Mouse (Mus musculus): ENCODE measurements around the gene Zfp367. TPM values are rescaled to one million over a fixed set of nuclear protein-coding genes. Genes with fewer than 3 reads are reported as not detected.

Zfp367 gene
- total RNA-seq (2014; fragmentation: Nextera tagmentation), result 23.9 and 35.8 TPM in 2 replicates
- 45.3 and 50.9 TPM in 2 replicates for total RNA-seq (2017)

GRCm38 (mm10) chr13:64153083-64153682, at the start of gene Zfp367:
Gene Zfp367, minus strand, starts transcription at chr13:64153202.
- ATAC-seq (replicated peaks; ENCODE audit: poor library complexity, severe bottlenecking), result peak; percentile 80

- ATAC-seq (replicated peaks; ENCODE audit: poor library complexity, severe bottlenecking), result no peak
Measured at GRCm38 (mm10) chr13:64200911-64201310, 47.9 kb upstream of the Zfp367 start.

- ATAC-seq (replicated peaks; ENCODE audit: poor library complexity, severe bottlenecking), result no peak
Measured at GRCm38 (mm10) chr13:64198310-64198709, 45.3 kb upstream of the Zfp367 start.

- ATAC-seq (replicated peaks; ENCODE audit: poor library complexity, severe bottlenecking), result no peak
Measured at GRCm38 (mm10) chr13:64197899-64198298, 44.9 kb upstream of the Zfp367 start.

GRCm38 (mm10) chr13:64187065-64187464, 34.1 kb upstream of the Zfp367 start:
- no peak for ATAC-seq (replicated peaks; ENCODE audit: poor library complexity, severe bottlenecking)

GRCm38 (mm10) chr13:64186516-64186915, 33.5 kb upstream of the Zfp367 start:
- ATAC-seq (replicated peaks; ENCODE audit: poor library complexity, severe bottlenecking), result no peak

GRCm38 (mm10) chr13:64185586-64185985, 32.6 kb upstream of the Zfp367 start:
- no peak for ATAC-seq (replicated peaks; ENCODE audit: poor library complexity, severe bottlenecking)

GRCm38 (mm10) chr13:64185176-64185575, 32.2 kb upstream of the Zfp367 start:
- no peak for ATAC-seq (replicated peaks; ENCODE audit: poor library complexity, severe bottlenecking)

GRCm38 (mm10) chr13:64184361-64184760, 31.4 kb upstream of the Zfp367 start:
- ATAC-seq (replicated peaks; ENCODE audit: poor library complexity, severe bottlenecking), result no peak

- no peak for ATAC-seq (replicated peaks; ENCODE audit: poor library complexity, severe bottlenecking)
Measured at GRCm38 (mm10) chr13:64183583-64183982, 30.6 kb upstream of the Zfp367 start.

GRCm38 (mm10) chr13:64182091-64182490, 29.1 kb upstream of the Zfp367 start:
- ATAC-seq (replicated peaks; ENCODE audit: poor library complexity, severe bottlenecking), result no peak

GRCm38 (mm10) chr13:64180888-64181287, 27.9 kb upstream of the Zfp367 start:
- peak; percentile 88 for ATAC-seq (replicated peaks; ENCODE audit: poor library complexity, severe bottlenecking)

- peak; percentile 62 for ATAC-seq (replicated peaks; ENCODE audit: poor library complexity, severe bottlenecking)
Measured at GRCm38 (mm10) chr13:64180300-64180699, 27.3 kb upstream of the Zfp367 start.

GRCm38 (mm10) chr13:64178746-64179652, 26.0 kb upstream of the Zfp367 start:
- no peak for ATAC-seq (replicated peaks; ENCODE audit: poor library complexity, severe bottlenecking)

GRCm38 (mm10) chr13:64178000-64178399, 25.0 kb upstream of the Zfp367 start:
- no peak for ATAC-seq (replicated peaks; ENCODE audit: poor library complexity, severe bottlenecking)

- no peak for ATAC-seq (replicated peaks; ENCODE audit: poor library complexity, severe bottlenecking)
Measured at GRCm38 (mm10) chr13:64169746-64170145, 16.7 kb upstream of the Zfp367 start.

- ATAC-seq (replicated peaks; ENCODE audit: poor library complexity, severe bottlenecking), result no peak
Measured at GRCm38 (mm10) chr13:64163147-64163715, 10.2 kb upstream of the Zfp367 start.

- no peak for ATAC-seq (replicated peaks; ENCODE audit: poor library complexity, severe bottlenecking)
Measured at GRCm38 (mm10) chr13:64162626-64163025, 9.6 kb upstream of the Zfp367 start.

GRCm38 (mm10) chr13:64161916-64162611, 9.1 kb upstream of the Zfp367 start:
- ATAC-seq (replicated peaks; ENCODE audit: poor library complexity, severe bottlenecking), result peak; percentile 21

- ATAC-seq (replicated peaks; ENCODE audit: poor library complexity, severe bottlenecking), result peak; percentile 98
Measured at GRCm38 (mm10) chr13:64161548-64161915, 8.5 kb upstream of the Zfp367 start, which contains the start of gene Habp4. Gene Habp4, plus strand, starts transcription at chr13:64161824.

GRCm38 (mm10) chr13:64156966-64157365, 4.0 kb upstream of the Zfp367 start:
- no peak for ATAC-seq (replicated peaks; ENCODE audit: poor library complexity, severe bottlenecking)

Measured in granulocyte monocyte progenitor cell, adult 5-6 weeks (primary cell).